Mouse (Mus musculus) layer of hippocampus, postnatal 25 days (tissue): ENCODE measurements around the gene Etv6. TPM values are rescaled to one million over a fixed set of nuclear protein-coding genes. Genes with fewer than 3 reads are reported as not detected.

Experiments
- DNase-seq, 2 experiments: peaks; one replicate each; pipeline ENCODE4 v3.0.0; 2022; ENCODE audit warnings: mixed read lengths in 2 of 2, low spot score in 1 of 2; ENCODE audit errors: extremely low spot score in 1 of 2
- total RNA-seq, 2 experiments: library from RNA; stranded (reverse); gene quantifications; 2 replicates each; pipeline ENCODE4 v1.2.3; 2021

Gene Etv6
- total RNA-seq, 2 experiments from 2014 or later = 9.2 to 10.3 TPM

- DNase-seq = no peak
Measured at GRCm38 (mm10) chr6:134041916-134042315, 6.4 kb downstream of the Etv6 start.

DNA sequence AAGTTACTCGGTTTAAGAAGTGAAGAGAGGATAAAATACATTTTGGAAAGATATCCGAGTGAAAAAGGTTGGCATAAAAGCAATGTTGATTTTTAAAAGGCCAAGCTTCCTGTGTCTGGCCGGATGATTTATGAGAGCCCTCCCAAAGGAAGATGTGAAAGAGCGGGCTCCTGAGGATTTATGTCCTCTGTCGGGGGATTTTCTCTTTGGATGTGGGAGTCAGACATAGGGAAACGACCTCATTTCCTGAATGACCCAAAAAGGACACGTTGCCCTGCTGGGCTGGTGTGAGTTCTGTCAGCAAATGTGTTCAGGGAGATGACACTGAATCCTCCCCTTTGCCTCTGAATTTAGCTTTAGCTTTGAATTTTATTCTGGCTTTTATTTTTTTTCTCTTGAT is 8.0 kb downstream of the Etv6 start:
- DNase-seq = no peak

- DNase-seq = no peak
Measured at GRCm38 (mm10) chr6:134045092-134045868, 9.8 kb downstream of the Etv6 start.

GRCm38 (mm10) chr6:134046136-134046535 is 10.6 kb downstream of the Etv6 start:
- DNase-seq = no peak

DNA sequence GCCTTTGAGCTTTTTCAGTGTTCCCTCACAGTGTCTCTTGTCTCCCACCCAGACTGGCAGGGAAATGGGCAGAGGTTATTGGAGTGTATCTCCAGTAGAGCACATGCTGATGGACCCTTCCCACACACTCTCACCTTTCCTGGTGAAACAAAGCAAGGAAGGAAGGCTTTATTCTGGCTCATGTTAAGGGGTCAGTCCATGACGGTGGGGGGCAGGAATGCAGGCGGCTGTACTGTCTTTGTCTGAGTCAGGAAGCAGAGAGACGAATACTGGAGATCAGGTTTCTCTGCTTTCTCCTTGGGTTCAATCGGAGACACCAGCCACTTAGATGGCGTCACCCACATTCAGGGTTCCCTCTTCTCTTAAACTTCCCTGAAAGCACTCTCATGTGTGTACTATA is 11.7 kb downstream of the Etv6 start:
- no peak for DNase-seq

GRCm38 (mm10) chr6:134047974-134048373 is 12.5 kb downstream of the Etv6 start:
- no peak for DNase-seq

DNA sequence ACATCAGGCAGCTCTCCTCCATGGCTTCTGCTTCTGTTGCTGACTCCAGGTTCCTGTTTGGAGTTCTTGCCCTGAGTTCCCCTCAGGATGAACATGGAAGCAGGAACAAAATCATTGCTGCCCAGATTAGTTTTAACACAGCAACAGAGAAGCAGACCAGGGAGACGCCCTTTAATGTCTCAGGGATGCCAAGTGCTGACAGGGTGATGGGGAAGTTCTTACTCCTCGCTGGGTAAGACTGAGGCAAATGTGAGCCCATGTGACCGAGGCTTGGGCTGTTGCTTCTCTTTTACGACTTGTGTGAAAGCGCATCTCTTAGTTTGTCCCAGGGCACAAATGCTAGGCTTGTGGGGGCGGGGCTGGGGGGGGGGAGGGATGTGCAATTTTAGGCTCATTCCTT is 13.5 kb downstream of the Etv6 start:
- no peak for DNase-seq

- DNase-seq = no peak
Measured at GRCm38 (mm10) chr6:134050466-134050865, 15.0 kb downstream of the Etv6 start.

GRCm38 (mm10) chr6:134051950-134052349 is 16.4 kb downstream of the Etv6 start:
- DNase-seq = no peak

DNA sequence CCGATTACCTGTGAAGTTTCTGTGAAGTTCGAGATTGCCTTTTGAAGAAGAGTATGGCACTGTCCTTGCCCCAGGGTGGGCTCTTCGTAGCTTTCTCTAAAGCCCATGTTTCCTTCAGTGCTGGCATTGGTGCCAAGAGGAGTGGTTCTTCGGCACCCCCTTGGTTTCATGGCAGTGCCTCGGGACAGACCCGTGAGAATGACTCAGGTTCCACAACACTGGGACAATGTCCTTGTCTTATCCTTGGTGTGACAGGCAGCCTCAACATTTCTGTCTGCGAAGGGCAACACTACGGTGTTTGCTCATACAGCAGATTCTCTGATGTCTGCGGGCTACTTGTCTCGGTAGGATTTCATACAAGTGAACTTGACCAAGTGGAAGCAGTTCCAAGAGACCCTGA is 17.6 kb downstream of the Etv6 start:
- no peak for DNase-seq

DNA sequence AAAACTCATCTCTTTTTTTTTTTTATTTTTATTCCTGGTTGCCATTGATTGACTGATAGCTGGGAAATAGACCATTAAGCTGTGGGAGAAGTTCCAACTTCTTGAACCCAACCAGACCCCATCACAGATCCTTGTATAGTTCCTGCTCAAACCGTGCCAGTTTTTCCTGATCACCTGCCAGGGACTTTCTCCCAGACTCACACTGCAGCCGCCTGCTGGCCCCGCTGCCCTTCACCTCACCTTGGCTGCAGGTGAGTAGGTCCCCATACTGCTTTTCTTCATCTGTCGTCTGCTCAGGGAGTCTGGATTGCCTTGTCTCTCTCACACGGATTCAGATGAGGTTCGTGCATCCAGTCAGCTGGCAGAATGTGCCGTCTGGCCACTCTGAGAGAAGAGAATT is 18.1 kb downstream of the Etv6 start:
- DNase-seq = no peak

- no peak for DNase-seq
Measured at GRCm38 (mm10) chr6:134055588-134055987, 20.1 kb downstream of the Etv6 start.

GRCm38 (mm10) chr6:134058451-134058850 is 23.0 kb downstream of the Etv6 start:
- DNase-seq = no peak

DNA sequence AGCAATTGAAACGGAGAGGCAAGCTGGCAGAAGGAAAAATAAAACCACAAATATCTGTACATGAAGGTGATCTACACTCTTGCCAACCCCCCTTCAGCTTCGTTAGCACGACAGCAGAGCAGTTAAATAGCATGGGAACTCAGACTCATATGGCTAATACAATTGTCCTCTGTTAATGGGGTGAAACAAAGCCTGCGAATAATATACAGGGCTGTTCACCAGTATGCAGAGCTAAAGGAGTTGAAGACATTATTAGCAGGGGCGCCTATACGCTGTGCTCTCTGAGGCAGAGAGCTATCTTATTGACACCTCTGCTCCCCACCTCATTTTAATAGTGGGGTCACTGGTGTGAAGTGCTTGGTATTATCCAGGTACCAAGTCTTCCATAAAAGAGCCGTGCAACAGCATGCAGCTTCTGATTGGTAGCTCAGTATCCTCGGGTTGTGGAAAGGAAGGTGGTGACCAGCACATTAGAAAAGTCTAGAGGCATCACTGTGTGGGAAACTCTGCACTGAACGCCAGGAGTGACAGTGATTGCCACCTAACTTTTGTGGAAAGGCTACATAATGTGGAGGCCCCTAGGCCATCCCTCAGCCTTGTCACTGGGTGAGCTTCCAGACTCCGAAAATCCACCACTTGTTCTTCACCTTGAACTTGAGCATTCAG is 23.5 kb downstream of the Etv6 start:
- DNase-seq = no peak

GRCm38 (mm10) chr6:134059552-134059891 is 24.0 kb downstream of the Etv6 start:
- no peak for DNase-seq

DNA sequence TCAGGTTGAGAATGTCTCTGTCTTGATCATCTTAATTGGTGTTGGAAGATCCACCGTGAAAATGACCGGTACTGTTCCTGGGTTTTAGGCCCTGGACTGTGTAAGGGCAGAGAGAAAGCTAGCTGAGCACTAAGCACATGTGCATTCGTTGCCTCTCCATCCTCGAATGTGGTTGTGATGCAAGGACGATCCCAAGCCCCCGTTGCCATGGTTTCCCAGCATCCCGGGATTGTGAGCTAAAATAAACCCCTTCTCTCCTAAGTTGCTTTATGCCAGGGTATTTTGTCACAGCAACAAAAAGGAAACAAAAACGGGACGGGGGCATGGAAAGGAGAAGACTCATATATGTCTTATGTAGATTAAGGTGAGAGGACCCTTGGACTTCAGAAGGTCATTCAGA is 24.5 kb downstream of the Etv6 start:
- no peak for DNase-seq

GRCm38 (mm10) chr6:134060811-134061210 is 25.3 kb downstream of the Etv6 start:
- no peak for DNase-seq

DNA sequence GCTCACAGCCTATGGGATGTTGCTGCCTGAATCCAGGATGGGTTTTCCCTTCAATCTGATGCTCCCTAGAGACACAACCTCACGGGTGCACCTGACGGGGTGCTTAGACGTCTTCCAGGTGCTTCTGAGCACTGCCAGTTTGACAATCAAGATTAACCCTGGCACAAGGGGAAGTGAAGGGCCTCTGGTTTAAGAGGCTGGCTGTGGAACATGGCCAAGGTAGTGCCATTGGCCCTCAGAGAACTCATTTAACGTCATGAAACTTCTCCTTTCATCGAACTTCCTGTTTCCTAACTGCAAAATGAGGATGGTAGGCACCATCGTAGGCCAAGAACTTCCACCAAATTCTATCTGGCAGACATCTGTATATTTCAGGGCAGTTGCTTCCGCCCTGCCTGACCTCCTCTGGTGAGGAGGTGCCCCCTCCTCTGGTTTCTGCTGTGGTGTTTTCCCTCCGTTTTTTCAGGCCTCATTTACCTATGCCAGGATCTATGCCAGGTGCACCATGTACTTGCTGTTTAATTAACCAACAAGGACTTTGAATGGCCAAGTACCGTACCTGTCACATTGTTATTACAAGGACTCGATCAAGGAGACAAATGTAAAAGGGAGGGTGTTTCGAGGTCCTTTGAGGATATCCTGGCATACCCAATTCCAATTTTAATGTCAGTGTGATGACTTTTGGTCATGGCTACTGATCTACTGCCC is 29.7 kb downstream of the Etv6 start:
- no peak for DNase-seq

DNA sequence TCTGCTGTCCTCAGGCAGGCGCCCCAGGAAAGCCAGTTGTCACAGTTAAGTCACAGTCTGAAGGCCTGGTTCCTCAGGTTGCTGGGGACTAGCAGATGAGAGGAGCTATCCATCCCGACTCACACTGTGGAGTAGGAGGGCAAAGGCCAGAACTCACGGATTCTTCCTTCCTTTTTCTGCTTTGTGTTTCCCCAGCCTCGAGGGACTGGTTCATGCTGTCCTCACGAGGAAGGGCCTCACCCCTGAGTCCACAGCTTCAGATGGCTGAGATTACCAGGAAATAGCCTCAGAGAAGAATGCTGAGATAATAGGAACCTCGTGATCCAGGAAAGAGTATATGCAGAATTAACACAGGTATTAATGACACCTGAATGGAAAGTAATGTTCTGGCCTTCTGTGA is 30.6 kb downstream of the Etv6 start:
- DNase-seq = no peak

- no peak for DNase-seq
Measured at GRCm38 (mm10) chr6:134066996-134067395, 31.5 kb downstream of the Etv6 start.

GRCm38 (mm10) chr6:134067536-134067935 is 32.0 kb downstream of the Etv6 start:
- DNase-seq = no peak

GRCm38 (mm10) chr6:134072439-134072838 is 36.9 kb downstream of the Etv6 start:
- no peak for DNase-seq
